Mouse (Mus musculus) cerebellum, adult 9-11 months (tissue): Measurements from ENCODE around the gene Abcg1.

Source experiments
- DNase-seq: peaks from one replicate; pipeline ENCODE4 v3.0.0; 2022

The Abcg1 gene

DNA sequence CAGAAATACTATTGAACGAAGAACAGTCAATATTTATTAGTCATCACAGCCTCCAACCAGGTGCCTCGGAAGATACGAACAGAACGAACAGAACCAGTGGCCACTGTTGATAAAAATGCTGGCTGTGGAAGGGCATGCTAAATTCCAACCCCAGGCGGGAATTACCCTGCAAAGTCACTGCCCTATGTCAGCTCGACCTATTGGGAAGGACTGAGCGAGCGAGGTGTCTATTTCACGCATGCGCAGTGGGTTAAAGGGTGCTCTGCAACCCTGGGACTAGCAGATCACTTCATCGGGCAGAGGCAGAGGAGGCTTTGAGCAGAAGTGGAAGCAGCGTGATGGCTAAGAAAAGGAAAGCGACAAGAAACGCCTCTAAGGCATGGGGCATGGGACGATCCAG is 76.3 kb downstream of the Abcg1 start:
- DNase-seq, result no peak

DNA sequence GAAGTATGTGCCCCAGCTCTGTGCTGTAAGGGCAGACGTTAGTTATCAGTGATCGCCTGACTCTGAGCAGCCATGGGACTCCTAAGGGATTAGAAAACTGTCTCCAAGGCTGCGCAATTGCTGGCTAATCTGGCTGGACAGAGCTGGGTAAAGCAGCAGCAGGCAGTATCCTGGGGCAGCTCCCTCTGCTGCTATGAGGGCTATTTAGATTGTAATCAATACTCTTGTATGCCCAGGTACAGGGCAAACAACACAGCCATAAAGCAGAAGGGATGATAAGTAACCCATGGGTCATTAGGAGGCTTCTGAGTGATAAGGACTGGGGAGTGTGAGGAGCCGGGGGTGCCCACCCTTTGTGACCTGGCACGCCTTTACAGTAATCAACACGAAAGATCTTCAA is 77.4 kb downstream of the Abcg1 start:
- DNase-seq, result no peak

DNA sequence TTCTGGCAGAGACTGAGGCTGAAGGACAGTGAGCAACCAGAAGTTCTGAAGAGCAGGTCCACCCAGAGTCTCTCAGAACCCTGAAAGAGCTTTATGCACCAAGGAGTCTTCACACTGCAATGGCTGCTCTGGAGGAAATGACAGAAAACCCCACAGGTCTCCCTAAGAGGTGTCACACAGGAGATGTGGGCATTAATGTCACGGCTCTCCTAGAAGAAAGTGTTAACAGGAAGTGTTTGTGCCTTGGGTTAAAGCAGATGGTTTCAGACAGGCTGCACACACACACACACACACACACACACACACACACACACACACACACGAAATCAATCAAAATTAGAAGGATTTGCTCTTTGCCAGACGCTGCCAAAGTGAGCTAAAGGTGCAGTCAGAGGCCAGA is 78.8 kb downstream of the Abcg1 start:
- DNase-seq, result no peak

DNA sequence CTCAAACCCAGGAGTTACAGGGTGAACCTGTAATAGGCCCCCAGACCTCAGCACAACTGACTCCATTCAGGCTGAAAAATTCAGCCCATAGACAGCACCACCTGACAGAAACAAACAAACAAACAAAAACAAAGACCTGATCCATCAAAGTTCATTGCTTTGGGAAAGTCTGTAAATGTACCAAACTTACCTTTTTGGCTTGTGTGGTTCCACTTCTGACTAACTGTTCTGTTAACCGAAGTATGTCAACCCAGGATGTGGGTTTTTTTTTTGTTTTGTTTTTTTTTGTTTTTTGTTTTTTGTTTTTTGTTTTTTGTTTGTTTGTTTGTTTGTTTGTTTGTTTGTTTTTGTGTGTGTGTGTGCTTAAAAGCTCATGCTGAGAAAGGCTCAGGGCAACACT is 79.3 kb downstream of the Abcg1 start:
- no peak for DNase-seq

DNA sequence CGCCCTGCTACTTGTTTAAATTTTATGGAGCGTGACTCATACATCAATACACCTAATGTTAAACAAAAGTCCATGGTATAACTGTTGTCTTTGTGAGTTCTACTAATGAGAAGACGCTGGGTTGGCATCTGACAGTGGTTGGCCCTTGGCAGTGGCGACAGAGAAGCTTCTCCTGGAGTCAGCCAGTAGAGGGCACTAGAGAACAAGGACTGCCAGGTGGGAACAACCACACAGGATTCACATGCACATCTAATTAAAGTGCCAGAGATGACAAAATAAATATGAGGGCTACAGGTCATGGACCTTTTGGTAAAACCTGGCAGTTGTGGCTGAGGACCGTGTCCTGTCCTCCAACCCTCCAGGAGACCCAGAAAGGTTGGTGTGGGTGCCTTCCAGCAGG is 80.9 kb downstream of the Abcg1 start:
- DNase-seq, result peak; percentile 79

DNA sequence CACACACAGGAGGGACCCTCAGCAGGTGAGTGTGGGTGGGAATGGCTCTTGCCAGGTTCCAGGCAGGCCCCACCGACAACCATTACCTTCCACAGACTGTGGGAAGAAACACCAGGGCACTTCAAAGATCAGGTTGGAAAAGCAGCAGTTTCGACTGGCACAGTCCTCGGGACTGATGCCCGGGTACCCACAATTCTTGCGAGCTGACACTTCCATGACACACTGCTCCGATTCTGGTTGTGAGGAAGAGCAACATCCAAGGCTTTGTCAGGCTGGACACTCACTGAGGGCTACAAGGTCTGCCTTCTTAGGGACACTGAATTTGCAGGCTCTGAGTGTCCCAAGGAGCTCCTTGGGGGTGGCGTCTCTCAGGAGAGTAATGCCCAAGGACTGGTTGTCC is 84.6 kb downstream of the Abcg1 start:
- DNase-seq, result no peak

DNA sequence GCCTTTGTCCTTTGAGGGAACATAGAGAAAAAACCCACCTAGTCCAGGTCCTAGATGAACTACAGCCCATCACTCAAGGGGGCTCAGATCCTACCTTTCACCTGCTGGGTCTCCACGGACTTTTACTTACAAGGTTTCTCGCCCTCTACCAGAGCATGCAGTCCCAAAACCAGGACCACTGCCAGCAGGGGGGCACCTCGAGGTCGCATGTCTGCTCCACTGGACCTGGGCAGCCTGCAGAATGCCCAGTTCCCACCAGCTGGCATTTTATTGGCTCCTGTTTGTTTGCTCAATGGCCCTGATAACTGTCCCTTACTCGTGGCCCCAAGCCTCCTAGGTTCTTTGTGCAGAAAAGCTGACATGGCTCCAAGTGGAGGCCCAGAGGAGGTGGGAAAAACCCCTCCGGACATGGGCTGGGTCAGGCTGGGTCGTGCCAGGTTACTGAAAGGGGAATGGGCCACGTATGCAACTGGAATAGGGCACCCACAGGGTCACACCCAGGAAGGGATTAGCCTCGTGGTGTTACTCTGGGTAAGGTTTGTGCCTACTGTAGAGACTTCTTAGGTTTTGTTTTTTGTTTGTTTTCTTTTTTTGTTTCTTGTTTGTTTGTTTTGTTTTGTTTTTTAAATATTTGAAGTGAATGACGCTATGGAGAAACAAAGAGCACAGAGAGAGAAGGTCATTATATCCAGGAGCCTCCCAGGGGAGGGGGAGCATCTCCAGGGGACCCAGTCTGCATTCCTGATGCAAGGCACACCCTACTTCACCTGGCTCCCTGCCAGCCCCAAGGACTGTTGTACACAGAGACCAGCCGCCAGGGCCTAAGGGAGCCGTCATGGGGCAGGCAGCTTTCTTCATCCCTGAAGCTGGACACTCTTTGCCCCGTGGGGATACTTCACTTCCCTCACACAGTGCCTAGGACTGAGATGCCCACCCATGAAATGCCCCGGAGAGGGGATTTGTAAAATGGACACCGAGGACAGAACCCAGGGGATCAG is 86.9 kb downstream of the Abcg1 start, which contains the start of gene Tff2:
Tff2 (minus strand) TSS at position 243 of the 998 bp plus-strand sequence.
- no peak for DNase-seq

DNA sequence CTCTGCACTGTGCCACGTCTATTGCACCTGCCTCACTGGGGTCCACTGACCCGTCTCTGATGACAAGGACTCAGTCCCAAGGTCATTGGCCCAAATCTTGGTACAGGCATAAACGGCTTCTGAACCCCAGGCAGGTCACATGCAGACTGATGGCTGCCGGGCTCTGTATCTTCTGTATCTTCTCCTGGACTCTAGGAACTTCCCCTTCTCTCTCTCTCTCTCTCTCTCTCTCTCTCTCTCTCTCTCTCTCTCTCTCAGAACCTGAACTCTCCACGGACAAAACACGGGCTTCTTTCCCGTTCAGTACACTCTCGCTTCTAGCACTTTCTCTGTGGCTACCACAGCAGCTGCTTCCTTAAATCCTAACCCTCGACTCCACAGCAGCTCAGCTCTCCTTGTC is 88.5 kb downstream of the Abcg1 start:
- no peak for DNase-seq

DNA sequence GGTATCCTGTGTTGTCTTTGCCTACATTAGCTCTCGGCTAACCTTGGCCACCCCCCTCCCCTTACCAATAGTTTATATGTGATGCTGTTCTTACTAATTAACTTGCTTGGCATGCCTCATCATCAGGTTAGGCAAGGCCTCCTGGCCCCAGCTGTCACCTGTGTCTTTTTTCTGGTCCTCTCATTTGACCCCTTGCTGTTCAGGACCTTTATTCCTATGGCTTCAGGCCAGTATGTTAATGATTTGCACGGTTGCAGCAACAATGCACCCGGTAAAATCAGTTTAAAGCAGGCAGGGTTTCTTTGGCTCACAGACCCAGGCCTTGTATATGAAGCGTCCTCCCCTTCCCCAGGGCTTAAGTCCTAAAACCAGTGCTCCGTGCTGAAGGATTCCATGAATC is 95.0 kb downstream of the Abcg1 start:
- no peak for DNase-seq

DNA sequence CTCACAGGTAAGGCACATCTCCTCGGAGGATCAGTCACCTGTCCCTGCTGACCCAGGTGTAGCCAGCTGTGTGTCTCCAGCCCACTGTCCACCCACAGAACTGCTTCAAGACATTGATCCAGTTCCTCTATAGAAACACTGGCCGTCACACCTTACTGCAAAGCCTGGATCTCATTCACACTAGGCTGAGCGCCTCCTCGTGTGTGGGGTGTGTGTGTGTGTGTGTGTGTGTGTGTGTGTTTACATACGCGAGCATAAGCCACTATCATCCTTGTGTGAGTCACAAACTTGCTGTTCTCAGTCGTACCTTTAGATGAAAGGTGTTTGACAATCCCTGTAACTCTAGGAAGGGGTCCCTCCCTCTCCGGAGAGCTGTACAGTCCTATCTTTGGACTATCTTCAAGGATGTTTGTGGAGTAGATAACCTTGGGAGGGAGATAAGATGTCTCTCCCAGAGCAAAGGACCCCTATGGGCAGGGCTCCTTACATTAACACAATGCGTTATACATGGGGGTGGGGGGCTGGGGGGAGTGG is 95.6 kb downstream of the Abcg1 start:
- no peak for DNase-seq

DNA sequence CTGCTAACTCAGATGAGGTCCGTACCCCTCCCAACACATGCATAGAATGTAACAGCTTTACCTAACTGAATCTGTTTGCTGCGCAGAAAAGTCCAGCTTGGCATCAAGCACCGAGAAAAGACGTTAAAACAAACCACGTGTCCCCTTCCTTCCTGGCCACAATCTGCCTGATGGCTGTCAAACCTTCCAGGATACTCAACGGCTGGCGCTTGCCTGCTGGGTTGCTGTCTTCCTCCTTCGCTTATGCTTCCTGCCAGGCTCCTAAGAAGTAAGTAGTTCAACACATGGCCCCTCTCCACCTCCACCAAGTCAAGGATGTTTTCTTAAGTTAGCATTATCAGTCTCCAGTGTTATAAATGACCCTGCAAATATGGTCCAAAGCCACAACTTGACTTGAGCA is 96.3 kb downstream of the Abcg1 start:
- no peak for DNase-seq

DNA sequence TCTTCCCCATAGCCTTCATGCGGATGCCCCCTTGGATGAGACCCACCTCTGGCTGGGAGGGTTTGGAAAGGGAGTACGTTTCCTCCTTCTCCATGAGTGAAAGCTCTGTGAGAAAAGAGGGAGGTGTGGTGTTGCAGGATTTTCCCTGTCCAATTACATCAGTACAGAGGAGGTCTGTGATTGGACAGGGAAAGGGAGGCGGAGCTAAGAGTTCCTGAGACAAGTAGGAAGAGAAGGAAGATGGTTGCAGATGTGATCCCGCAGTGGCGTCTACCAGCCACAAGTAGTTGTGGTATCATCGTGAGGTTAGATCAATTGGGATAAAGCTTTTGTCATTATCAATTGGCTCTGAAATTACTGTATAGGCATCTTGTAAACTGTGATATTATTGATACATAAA is 100.4 kb downstream of the Abcg1 start:
- DNase-seq, result no peak

DNA sequence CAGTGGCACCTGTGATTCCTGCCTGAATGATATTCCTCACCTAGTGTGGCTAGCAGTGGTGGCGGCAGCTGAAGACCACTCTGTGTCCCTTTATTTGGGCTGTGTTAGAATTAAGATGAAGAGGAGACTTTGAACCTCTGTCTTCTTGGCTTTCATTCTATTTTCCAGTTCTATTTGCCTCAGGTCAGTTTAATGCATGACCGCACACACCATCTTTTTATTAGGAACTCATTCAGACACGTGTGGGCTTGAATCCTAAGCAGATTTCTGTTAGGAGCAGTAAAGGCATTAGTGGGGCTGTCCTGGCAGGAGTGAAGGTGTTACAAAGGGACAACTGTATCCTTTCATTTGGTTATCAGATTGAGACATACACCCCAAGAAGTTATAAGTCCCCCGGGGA is 102.8 kb downstream of the Abcg1 start:
- DNase-seq, result no peak

DNA sequence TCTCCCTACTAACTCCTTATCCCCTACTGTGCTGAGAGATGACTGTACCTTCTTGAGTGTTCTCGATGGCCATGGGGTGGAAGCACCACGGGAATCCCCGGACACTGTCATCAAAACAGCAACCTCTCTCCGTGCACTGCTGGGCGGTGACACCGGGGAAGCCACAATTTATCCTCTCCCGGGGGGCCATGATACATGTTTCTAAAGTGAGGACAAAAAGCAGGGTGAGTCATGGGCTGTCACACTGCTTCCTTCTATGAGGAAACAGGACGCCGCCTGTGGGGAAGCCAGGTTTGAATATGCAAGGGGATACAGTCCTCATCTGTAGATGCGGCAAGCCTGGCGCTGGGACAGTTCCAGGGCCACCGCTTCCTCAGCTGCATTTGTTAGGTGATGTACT is 105.1 kb downstream of the Abcg1 start:
- no peak for DNase-seq

DNA sequence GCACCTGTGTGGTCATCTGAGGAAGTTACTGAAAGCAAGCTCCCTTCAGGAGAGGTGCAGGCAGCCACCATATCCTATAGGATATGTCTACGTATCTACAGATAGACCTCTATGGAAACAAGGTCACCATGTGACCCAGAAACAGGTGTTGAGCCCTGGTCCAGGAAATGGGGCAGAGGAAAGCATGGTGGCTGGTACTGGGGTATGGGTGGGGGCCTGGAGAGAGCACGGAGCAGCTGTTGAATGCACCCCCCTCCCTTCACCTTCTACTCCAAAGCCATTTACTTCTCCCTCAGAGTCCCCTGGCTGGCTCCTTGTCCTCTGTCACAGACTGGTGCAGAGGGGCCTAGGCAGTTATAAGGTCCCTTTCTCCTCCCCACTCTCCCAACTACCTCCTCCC is 106.3 kb downstream of the Abcg1 start:
- no peak for DNase-seq

DNA sequence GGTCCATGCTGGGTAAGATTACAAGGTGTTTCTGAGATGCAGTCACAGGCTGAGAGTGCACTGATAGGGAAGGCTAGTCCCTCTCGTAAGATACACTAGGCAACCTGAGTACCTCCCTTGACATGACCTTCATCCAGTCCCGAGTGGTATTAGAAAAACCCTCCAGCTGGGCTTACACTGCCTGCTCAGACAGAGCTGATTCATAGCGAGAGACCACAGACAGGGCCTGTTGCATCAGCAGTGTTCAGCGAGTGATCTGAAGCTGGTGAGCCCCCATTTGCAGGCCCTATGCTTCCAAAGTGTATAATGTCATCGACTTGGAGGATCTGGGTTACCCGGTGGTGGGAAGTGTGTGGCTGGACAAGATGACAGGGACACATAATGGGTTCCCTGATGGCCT is 107.7 kb downstream of the Abcg1 start, which contains the start of gene Tff1:
Tff1 (minus strand) TSS at position 151 of the 400 bp plus-strand sequence.
- DNase-seq, result no peak
